ENCODE assay signal across 25 mouse cellular contexts in the genomic region with DNA sequence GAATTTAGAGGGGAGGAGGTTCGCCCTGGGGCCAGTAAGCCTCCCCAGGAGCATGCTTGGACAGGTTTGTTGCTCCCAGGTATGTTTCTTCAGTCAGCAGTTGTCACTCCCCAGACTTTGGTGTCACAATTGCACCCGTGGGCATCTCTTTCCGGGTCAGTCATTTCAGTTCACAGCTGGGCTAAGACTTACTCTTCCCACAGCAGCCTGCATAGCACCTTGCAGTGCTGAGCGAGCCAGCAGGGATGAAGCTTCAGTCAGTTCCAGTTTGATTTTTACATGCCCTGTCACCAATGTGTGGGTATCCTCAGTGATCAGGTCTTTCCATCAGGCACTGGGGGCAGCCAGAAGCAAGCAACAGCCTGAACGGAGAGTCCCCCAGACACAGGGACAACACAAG. TPM values are rescaled to one million over a fixed set of nuclear protein-coding genes. Genes with fewer than 3 reads are reported as not detected.
"Had no signal": no experiment of that assay in that cellular context is flagged by ENCODE, and none has a peak within 500 bp of the region (broad histone marks: within the 10 kb centered on the region; RNA-seq: fewer than 3 reads in every experiment).

No protein-coding gene starts in this region.

- ATAC-seq: intestine, postnatal 0 days; liver, embryonic 12.5 days; midbrain, embryonic 13.5 days; midbrain, embryonic 16.5 days had no signal

- H3K4me2 ChIP-seq: kidney, embryonic 15.5 days; liver, embryonic 12.5 days; liver, embryonic 15.5 days; lung, embryonic 15.5 days; midbrain, embryonic 13.5 days had no signal

- H3K9me3 ChIP-seq: kidney, embryonic 15.5 days; liver, embryonic 12.5 days; liver, embryonic 15.5 days; lung, embryonic 15.5 days; megakaryocyte, embryonic 14.5 days; midbrain, embryonic 10.5 days; midbrain, embryonic 13.5 days had no signal

- H3K4me3 ChIP-seq: kidney, embryonic 15.5 days; liver, embryonic 12.5 days; liver, embryonic 15.5 days; lung, embryonic 15.5 days; megakaryocyte, embryonic 14.5 days; midbrain, embryonic 10.5 days; midbrain, embryonic 13.5 days had no signal

- H3K27ac ChIP-seq: kidney, embryonic 15.5 days; liver, embryonic 12.5 days; liver, embryonic 15.5 days; lung, embryonic 15.5 days; midbrain, embryonic 10.5 days; midbrain, embryonic 13.5 days had no signal

- H3K9ac ChIP-seq: kidney, embryonic 15.5 days; liver, embryonic 12.5 days; liver, embryonic 15.5 days; lung, embryonic 15.5 days; midbrain, embryonic 13.5 days had no signal

- H3K27me3 ChIP-seq: kidney, embryonic 15.5 days; liver, embryonic 12.5 days; liver, embryonic 15.5 days; lung, embryonic 15.5 days; megakaryocyte, embryonic 14.5 days; midbrain, embryonic 13.5 days had no signal

- DNase-seq: kidney, adult 2 months; kidney, postnatal 14 days; kidney, postnatal 4 days; liver; lung, adult 18-20 months; lung, postnatal 10 days; lung, postnatal 36 days; thymus, adult 18-20 months; thymus, postnatal 4 days had no signal

RNA-seq across cellular contexts. Expression of gene 4933424G06Rik, which starts 12.9 kb away (rescaled TPM):
- total RNA-seq: layer of hippocampus, adult 18-20 months; monocyte, adult 5-6 weeks had no signal
- polyA plus RNA-seq: intestine, postnatal 0 days; kidney, adult 2 months; kidney, embryonic 15.5 days; liver, embryonic 15.5 days; lung, embryonic 15.5 days; neural tube, embryonic 11.5 days; small intestine, adult 2 months; spleen, adult 2 months had no signal

RNA-seq across cellular contexts. Expression of gene Fam178b, which starts 14.0 kb away (rescaled TPM):
- total RNA-seq: layer of hippocampus, adult 18-20 months; left cerebral cortex, postnatal 25 days; monocyte, adult 5-6 weeks had no signal
- polyA plus RNA-seq: liver, embryonic 12.5 days; midbrain, embryonic 13.5 days; neural tube, embryonic 11.5 days; neural tube, embryonic 14.5 days had no signal
